Mouse (Mus musculus) midbrain, embryonic 13.5 days (tissue): ENCODE data around the gene Thap4. TPM values are rescaled to one million over a fixed set of nuclear protein-coding genes. Genes with fewer than 3 reads are reported as not detected.

Experiments used
- ATAC-seq: fragments of 200-750 bp; cut with Nextera tagmentation; 2 replicates; pipeline ENCODE4 v1.8.0; 2017; ENCODE audit warnings: mild to moderate bottlenecking, moderate TSS enrichment, moderate library complexity
- H3K27ac ChIP-seq: fragments of 300-500 bp; sonication (generic); 2 replicates; pipeline ENCODE4 v1.5.1; 2015; ENCODE audit warnings: inconsistent platforms, mild to moderate bottlenecking, moderate library complexity
- H3K27me3 ChIP-seq: fragments of 300-500 bp; sonication (generic); 2 replicates; pipeline ENCODE4 v1.6.1; 2015; ENCODE audit warnings: mild to moderate bottlenecking, inconsistent platforms
- H3K36me3 ChIP-seq: fragments of 300-500 bp; sonication (generic); 2 replicates; pipeline ENCODE4 v1.6.1; 2015; ENCODE audit warnings: mild to moderate bottlenecking, inconsistent platforms
- H3K4me1 ChIP-seq: fragments of 300-500 bp; sonication (generic); replicated peaks from 2 replicates; pipeline ENCODE4 v1.6.1; 2015; ENCODE audit warnings: inconsistent platforms
- H3K4me2 ChIP-seq: fragments of 300-500 bp; sonication (generic); replicated peaks from 2 replicates; pipeline ENCODE4 v1.6.1; 2015; ENCODE audit warnings: moderate library complexity, mild to moderate bottlenecking, inconsistent platforms
- H3K4me3 ChIP-seq: fragments of 300-500 bp; sonication (generic); replicated peaks from 2 replicates; pipeline ENCODE4 v1.5.1; 2015; ENCODE audit warnings: mild to moderate bottlenecking, inconsistent platforms
- H3K9ac ChIP-seq: fragments of 300-500 bp; sonication (generic); replicated peaks from 2 replicates; pipeline ENCODE4 v1.6.1; 2015; ENCODE audit warnings: mild to moderate bottlenecking, inconsistent platforms
- H3K9me3 ChIP-seq: fragments of 300-500 bp; sonication (generic); 2 replicates; pipeline ENCODE4 v1.6.1; 2016; ENCODE audit warnings: mild to moderate bottlenecking, inconsistent platforms
- WGBS: fragments of 180-500 bp; shearing (Covaris S2); methylation state at CpG from one replicate; pipeline ENCODE4 v1.1.7; 2015; 5-methylcytosine and 5-hydroxymethylcytosine counted together
- polyA plus RNA-seq: library from polyadenylated mRNA; unstranded; fragments of >200 nt; fragmentation: Nextera tagmentation; extraction: Ambion mirVana; gene quantifications from 2 replicates; pipeline ENCODE4 v1.2.1, GENCODE M21; 2015

The Thap4 gene
- polyA plus RNA-seq, 1 experiment from 2014 or later = 49.2 TPM

GRCm38 (mm10) chr1:93657025-93657360 lies 97.7 kb downstream of the Thap4 start:
- no peak for ATAC-seq
- Histone ChIP-seq H3K27me3 (no peaks in the 10 kb centered on the region), H3K4me2 (no peak overlapping the region), H3K4me3 (no peak overlapping the region), H3K4me1 (no peaks in the 10 kb centered on the region), H3K9ac (no peak overlapping the region), H3K36me3 (no peaks in the 10 kb centered on the region), H3K27ac (no peak overlapping the region), H3K9me3 (no peaks in the 10 kb centered on the region)
- WGBS = 77% methylated on average over 5 of the region's 5 CpGs

GRCm38 (mm10) chr1:93656325-93657024 lies 98.2 kb downstream of the Thap4 start:
- WGBS = 73% methylated on average over 7 of the region's 7 CpGs
- H3K27me3 ChIP-seq = no peaks in the 10 kb centered on the region

GRCm38 (mm10) chr1:93654798-93655197 lies 99.9 kb downstream of the Thap4 start:
- Histone ChIP-seq H3K9ac (no peak overlapping the region), H3K27me3 (no peaks in the 10 kb centered on the region), H3K4me3 (no peak overlapping the region), H3K9me3 (0 out of 2 replicates have a peak, but pooled peaks cover 4% of the 10 kb centered on the region), H3K27ac (no peak overlapping the region), H3K4me1 (no peaks in the 10 kb centered on the region), H3K4me2 (no peak overlapping the region), H3K36me3 (no peaks in the 10 kb centered on the region)
- ATAC-seq = no peak
- 76% methylated on average over 2 of the region's 2 CpGs for WGBS

More at GRCm38 (mm10) chr1:93656325-93657024, 98.2 kb downstream of the Thap4 start:
- no peak overlapping the region for H3K9ac ChIP-seq
- no peak overlapping the region for H3K27ac ChIP-seq
- ATAC-seq = no peak
- H3K9me3 ChIP-seq = 0 out of 2 replicates have a peak, but pooled peaks cover 4% of the 10 kb centered on the region
- H3K4me2 ChIP-seq = no peak overlapping the region
- H3K4me1 ChIP-seq = no peaks in the 10 kb centered on the region
- no peak overlapping the region for H3K4me3 ChIP-seq
- H3K36me3 ChIP-seq = no peaks in the 10 kb centered on the region

- H3K9me3 ChIP-seq = 0 out of 2 replicates have a peak, but pooled peaks cover 4% of the 10 kb centered on the region
- no peak for ATAC-seq
- H3K4me1 ChIP-seq = no peaks in the 10 kb centered on the region
- 76% methylated on average over 2 of the region's 2 CpGs for WGBS
- H3K27me3 ChIP-seq = no peaks in the 10 kb centered on the region
- H3K27ac ChIP-seq = no peak overlapping the region
- no peak overlapping the region for H3K4me3 ChIP-seq
- no peak overlapping the region for H3K4me2 ChIP-seq
- H3K9ac ChIP-seq = no peak overlapping the region
- no peaks in the 10 kb centered on the region for H3K36me3 ChIP-seq
Observed at GRCm38 (mm10) chr1:93654275-93654674, 100.4 kb downstream of the Thap4 start.

Other genes with a start within 250 kb of the Thap4 start
- 3.6 and 4.6 TPM in 2 replicates for gene Farp2, start 242.8 kb downstream of the Thap4 start, polyA plus RNA-seq
- gene Stk25, start 96.2 kb downstream of the Thap4 start, polyA plus RNA-seq = 280 and 291 TPM in 2 replicates
- 59.1 and 61.2 TPM in 2 replicates for gene Bok, start 69.2 kb downstream of the Thap4 start, polyA plus RNA-seq
- 107 and 109 TPM in 2 replicates for gene Atg4b, start 3.4 kb downstream of the Thap4 start, polyA plus RNA-seq
- 172 and 175 TPM in 2 replicates for gene Dtymk, start 47.1 kb upstream of the Thap4 start, polyA plus RNA-seq
- gene Ing5, start 49.1 kb upstream of the Thap4 start, polyA plus RNA-seq = 11.9 and 12.3 TPM in 2 replicates
- 16.2 and 18.5 TPM in 2 replicates for gene D2hgdh, start 70.0 kb upstream of the Thap4 start, polyA plus RNA-seq
- gene Gal3st2, start 106.4 kb upstream of the Thap4 start, polyA plus RNA-seq = not detected in 2 replicates
- gene Gal3st2b, start 163.4 kb upstream of the Thap4 start, polyA plus RNA-seq = not detected in 2 replicates
- gene Gal3st2c, start 235.6 kb upstream of the Thap4 start, polyA plus RNA-seq = not detected in 2 replicates